Mouse (Mus musculus) left cerebral cortex, postnatal 36 days (tissue): ENCODE measurements around the gene Cuedc2. TPM values are rescaled to one million over a fixed set of nuclear protein-coding genes. Genes with fewer than 3 reads are reported as not detected.

Experiments
- DNase-seq, 2 experiments: peaks; one replicate each; pipeline ENCODE4 v3.0.0; 2021 to 2022; ENCODE audit warnings: low spot score in 2 of 2, mixed read lengths in 1 of 2
- intact Hi-C: fragments of 180-260 bp; cut with DNase I; formaldehyde crosslinking; loops from one replicate; pipeline ENCODE4 v1.15.1; 2025
- total RNA-seq, 2 experiments: library from RNA; stranded (reverse); gene quantifications; 2 replicates each; pipeline ENCODE4 v1.2.3; 2021

Gene Cuedc2
- total RNA-seq: 100 to 1,000 TPM; 166 to 216 TPM

DNA sequence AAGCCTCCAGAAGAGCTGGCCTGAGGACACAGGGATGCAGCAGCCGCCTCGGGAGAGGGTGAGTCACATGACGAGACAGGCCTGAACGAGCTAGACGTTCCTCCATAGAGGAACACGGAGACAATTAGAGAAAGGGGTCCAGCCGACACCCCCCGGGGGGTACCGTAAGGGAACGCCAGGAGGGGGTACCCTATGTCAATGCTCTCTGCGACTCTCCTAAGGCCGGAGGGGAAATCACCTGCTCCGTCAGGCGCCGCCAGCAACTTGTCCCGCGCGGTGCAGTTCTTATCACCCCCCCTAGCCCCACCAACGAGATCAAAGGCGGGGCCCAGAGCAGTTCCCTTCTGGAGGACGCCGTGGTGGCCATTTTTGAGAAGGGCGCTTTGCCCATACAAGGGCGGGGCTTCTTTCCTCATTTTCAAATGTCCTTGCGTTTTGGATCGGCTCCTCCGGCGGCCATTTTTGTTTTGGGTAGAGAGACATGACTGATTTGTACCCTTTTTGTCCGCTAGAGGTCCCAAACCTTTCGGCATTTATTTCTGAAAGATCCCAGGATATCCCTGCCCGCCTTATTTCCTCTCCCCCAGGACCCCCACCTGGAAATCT lies at the start of gene Cuedc2:
Gene Cuedc2, minus strand, starts transcription at position 372 of the 606 bp plus-strand sequence.
- DNase-seq: peak; percentile 97 to 98
- intact Hi-C loops: loop anchor here (2.0 kb wide), 1 partner anchor 18 kb away; no protein-coding TSS in a partner anchor

DNA sequence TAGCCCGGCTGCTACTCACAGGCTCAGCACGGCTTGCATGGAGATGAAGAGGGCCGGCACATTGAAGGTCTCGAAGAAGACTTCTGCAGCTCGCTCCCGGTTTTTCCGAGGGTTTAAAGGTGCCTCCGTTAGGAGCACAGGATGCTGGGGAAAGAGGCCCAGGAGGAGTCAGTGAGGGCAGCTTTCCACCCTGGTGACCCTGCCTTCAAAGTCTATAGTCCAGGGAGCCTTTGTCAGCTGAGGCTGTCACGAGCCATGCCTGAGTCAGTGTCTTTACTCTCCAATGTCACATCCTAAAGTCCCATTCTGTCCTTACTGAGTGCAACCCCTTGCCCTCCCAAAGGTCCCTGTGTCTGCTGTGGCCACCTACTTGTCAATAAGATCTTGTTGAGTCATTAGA lies 43.8 kb upstream of the Cuedc2 start:
- intact Hi-C loops: no loop called here
- DNase-seq: no peak

DNA sequence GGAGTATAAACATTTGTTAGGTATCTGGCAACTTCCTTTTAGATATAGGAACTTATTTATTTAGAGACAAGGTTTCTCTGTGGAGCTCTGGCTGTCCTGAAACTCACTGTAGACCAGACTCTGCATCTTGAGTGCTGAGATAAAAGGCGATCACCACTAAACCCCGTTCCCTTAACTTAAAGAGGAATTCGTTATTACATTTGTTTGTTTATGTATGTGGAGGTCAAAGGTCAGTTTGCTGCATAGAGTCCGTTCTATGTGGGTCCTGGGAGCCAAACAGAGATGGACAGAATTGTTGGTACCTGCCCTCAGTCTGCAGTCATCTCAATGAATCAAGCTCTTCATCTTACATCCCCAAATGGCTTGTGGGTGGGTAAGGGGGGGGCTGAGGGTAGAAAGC lies 37.4 kb upstream of the Cuedc2 start:
- intact Hi-C loops: no loop called here
- DNase-seq: no peak

DNA sequence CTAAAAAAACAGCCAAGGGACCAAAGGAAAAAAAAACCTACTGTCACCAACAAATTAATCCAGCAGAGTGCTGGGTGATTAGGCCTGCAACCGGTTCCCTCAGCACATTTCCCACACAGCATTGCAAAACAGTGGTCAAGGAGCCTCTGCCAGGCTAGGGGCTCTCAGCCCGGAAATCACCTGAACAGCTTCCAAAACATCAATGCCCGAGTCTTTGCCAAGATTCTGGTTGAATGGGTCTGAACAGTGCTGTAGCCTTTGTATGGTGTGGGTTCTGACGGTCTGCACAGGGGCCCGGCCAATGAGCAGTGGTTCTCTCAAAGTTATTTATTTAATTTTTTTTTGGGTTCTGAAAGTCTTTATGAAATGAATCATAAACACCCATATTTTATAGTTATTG lies 37.0 kb upstream of the Cuedc2 start:
- peak in 1 of 2 experiments; percentile 20 for DNase-seq
- intact Hi-C loops: no loop called here

DNA sequence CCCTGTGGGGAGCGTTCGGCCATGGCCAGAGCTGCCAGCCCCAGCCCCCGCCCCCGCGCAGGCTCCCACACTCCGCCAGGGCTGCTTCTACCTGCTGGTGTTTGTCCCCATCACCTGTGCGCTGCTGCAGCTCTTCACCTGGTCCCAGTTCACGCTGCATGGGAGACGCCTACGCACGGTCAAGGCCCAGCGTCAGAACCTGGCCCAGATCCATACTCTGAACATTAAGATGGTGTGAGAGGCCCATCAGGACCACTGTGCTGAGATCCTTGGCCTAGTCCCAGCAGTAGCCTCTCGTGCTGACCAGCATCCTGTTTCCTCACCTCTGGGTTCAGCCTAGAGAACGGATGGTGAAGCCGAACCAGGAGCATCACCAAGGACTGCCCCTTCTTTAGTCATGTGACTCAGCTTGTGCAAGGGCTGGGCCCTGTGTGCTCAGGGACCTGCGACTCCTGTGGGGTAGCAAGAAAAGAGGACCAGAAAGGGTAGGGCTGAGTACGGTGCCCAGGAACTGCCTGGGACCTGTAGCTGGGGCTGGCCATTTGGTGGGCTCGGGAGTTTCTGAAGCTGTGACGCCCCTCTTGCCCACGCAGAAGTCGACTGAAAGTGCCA lies 36.1 kb upstream of the Cuedc2 start:
- no peak for DNase-seq
- intact Hi-C loops: no loop called here

DNA sequence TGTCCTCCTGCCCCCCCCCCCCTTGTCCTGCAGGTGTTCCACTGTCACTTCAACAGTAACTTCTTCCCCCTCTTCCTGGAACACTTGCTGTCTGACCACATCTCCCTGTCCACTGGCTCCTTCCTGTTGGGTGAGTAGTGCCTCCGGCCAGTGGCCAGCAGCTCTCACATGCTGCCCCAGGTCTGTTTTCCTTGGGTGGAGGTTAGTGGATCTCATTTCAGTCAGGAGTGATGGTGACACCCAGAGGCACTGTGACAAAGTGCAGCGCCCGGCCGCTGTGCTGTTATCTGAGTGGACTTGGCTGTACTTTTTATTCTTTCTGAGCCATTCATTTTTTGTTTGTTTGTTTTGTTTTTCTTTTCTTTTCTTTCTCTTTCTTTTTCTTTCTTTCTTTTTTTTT lies 30.7 kb upstream of the Cuedc2 start:
- intact Hi-C loops: no loop called here
- DNase-seq: peak in 1 of 2 experiments; percentile 54

DNA sequence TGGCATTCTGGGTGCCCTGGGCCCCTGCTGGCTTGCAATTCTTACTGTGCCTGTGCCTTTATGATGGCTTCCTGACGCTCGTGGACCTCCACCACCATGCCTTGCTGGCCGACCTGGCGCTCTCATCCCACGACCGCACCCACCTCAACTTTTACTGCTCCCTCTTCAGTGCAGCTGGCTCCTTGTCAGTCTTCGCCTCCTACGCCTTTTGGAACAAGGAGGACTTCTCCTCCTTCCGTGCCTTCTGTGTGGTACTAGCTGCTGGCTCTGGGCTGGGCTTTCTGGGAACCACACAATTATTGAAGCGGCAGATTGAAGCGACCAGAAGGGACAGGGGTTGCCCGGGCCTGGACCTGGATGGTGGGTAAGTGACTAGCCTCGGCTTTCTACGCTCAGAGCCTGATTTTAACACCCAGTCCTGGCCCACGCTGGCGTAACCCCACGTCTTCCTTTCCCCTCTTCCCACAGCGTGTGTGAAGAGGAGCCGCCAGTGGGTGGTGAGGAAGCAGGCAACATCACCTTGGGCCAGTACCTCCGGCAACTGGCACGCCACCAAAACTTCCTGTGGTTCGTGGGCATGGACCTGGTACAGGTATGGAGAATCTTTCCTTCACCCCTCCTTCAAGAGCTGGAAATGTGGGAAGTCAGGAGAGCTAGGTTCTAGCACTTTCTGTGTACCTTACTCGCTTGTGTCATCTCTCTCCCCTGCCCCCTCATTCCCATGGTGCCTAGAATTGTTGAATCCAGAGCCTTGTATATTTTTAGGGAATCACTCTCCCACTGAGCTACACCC lies 29.5 kb upstream of the Cuedc2 start:
- peak; percentile 57 to 80 for DNase-seq
- intact Hi-C loops: no loop called here

DNA sequence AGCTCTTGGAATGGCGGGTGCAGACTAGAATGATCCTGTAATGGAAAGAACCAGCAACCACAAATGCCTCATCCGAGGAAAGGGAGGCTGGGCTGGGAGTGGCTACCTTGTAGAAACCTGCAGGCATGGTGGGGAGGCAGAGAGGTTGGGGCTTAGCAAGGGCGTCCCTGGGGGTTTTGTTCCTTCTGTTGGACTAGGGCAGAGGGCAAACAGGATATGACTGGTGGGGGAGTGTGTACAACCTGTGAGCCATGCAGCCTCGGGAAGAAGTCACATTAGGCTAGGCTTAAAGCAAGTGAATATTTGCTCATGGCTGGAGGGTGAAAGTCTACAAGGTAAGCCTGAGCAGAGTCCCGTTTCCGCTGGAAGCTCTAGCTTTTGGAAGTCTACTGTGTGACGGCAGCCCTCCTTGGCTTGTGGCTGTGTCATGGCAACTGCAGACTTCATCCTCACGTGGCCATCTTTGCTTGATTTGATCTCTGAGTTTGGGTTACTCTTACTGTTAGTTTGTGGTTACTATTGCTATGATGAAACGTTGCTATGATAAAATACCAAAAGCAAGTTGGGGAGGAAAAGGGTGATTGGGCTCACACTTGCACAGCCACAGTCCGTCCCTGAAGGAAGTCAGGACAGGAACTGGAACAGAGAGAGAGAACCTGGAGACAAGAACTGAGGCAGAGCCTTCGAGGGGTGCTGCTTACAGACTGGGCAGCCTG lies 24.9 kb upstream of the Cuedc2 start:
- intact Hi-C loops: no loop called here

DNA sequence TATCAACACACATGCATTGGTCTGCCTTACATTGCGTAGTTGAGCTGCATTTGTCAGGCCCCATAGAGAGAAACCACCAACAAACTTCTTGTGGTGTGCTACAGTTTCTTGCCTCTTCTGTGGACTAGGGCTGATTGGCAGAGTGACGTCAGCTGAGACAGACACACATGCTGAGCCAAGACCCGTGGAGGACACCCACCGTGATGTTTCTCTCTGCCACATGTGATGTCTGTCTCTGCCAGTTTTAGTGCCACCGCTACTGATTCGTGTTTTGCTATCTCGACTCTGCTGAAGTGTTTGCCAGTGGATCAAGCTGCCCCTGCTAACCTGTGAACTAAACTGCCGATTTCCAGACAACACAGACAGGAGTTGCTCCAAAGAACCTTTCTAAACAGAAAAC lies 23.6 kb upstream of the Cuedc2 start:
- intact Hi-C loops: no loop called here
- no peak for DNase-seq

More for the DNA sequence above, 24.9 kb upstream of the Cuedc2 start:
- no peak for DNase-seq

DNA sequence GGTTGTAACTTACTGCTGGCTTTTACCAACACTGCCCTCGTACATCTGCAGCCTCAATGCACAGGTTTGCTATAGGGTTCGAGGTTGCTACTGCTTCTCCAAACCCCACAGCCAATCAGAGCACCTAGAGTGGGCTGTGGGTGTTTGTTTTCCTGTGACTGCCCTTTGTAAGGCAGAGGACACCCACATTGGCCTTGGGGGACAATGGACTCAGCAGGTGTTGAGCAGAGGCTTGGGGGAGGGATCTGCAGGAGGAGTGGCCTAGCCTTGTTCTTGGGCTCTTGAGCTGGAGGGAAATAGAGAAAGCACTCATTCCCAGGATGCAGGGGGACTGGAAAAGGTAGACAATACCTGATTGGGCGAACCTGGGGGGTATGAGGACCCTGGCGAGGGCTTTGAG lies 19.9 kb upstream of the Cuedc2 start:
- intact Hi-C loops: no loop called here
- no peak for DNase-seq

DNA sequence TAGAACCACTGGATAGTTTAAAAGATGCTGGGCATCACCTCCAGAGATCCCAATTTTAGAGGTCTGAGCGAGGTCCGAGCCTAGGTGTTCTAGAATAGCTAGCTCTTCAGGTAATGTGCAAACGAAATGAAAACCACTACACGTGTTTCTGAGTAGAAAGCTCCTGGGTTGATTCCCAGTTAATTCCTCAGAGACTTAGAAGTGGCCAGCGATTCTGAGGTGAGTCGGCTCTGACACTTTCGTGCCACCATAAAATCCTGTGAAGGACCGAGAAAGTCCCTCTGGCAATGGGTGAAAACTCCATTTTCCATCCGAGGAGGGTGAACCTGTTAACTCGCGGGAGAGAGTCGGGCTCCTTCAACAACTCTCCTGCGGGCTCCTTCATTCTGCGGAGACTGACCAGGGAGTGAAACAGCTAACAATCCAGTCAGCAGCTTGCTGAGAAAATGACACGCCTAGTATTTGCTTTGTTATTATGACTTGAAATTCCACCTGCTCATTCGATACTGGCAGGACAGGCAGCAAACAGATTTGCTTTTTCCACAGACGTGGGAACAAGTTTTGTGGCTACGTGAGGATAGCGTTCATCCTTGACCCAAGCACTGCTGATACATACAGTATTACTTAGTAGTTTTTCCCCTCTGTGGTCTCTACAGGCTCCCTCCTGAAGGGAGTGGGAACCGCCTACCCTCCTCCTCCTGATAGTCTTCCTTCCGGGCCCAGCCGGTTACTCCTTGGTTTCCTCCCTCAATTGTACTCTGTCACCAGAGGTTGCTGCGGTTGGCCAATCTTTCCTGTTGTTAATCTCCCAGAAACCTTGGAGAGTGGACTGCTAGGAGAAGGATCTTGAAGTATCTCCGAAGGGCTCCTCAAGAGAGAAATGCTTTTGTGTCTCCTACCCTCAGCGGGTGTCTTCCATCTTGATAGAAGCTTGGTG lies 19.1 kb upstream of the Cuedc2 start:
- intact Hi-C loops: loop anchor here (2.0 kb wide), 1 partner anchor 19 kb away; the partner anchor contains the start of gene Cuedc2
- DNase-seq: no peak

DNA sequence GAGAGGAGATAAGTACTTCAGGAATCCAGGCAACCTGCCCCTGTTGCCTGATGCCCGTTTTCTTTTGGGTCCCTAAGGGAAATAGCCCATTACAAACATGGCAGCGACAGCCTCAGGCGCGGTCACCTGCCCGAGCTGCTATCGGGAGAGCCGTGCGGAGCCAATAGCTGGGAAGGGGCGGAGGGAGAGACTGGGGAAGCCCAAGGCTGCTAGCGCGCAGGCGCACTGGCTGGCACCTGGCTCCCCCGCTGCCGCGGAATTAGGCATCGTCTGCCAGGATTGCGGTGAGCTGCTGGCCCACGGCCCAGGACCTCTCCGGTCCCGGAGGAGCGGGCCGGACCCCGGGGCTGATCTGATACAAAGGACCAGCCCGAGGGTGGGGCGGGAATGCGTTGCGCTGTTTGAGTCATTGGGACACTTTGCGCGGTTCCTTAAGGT lies 18.2 kb upstream of the Cuedc2 start:
- intact Hi-C loops: loop anchor here (2.0 kb wide), 1 partner anchor 18 kb away; the partner anchor contains the start of gene Cuedc2
- peak; percentile 88 to 91 for DNase-seq

DNA sequence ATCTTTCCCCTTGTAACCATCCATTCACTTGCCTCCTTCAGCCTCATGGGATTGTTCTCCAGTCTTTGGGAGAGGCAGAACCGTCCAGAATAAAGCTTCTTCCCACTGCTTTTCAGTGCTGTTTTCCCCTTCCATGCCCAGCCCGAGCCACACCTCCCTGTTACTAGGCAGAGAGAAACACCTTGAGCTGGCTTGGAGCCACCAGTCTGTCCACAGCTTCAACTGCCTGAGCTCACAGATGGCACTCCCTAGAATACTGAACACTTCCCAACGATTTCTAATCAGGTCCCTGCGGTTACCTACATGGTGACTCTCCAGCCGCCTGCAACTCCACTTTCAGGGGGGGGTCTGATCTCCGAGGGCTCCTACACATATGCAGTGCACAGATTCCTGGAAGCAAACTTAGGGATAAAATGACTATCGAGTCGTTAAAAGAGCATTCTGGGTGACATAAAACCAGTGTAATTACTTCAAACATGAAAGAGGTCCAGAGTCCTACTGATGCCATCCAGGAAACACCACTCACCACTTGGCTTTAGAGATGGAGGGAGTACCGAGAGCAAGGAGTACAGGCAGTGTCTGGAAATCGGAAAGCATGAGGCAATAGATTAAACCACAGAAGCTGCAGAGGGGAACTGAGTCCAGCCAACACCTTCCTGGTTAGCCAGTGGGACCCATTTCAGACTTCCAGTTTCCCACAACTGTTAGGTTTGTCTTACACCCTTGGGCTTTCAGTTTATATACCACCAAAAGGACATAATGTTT lies 11.8 kb upstream of the Cuedc2 start, which contains the start of gene 2310034G01Rik:
Gene 2310034G01Rik, minus strand, starts transcription at position 135 of the 765 bp plus-strand sequence.
- intact Hi-C loops: no loop called here
- DNase-seq: no peak

DNA sequence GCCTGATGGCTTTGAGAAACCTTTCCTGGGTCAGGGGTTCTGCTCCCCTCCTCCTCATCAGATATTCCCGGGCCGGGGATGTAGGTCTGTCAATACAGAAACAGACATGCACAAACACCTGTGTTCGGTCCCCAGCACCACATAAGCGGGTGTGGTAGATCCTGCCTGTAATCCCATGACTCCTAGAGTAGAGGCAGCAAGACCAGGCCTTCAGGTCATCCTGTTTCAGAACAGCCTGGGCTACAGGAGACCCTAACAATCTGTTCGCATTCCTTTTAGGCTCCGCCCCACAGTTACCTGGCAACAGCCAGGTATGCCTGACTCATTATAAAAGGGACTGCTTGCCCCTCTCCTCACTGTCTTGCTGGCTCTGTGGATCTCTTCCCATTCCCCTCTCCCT lies 11.0 kb upstream of the Cuedc2 start:
- no peak for DNase-seq
- intact Hi-C loops: loop anchor here (2.0 kb wide), 1 partner anchor 31 kb away; no protein-coding TSS in a partner anchor

DNA sequence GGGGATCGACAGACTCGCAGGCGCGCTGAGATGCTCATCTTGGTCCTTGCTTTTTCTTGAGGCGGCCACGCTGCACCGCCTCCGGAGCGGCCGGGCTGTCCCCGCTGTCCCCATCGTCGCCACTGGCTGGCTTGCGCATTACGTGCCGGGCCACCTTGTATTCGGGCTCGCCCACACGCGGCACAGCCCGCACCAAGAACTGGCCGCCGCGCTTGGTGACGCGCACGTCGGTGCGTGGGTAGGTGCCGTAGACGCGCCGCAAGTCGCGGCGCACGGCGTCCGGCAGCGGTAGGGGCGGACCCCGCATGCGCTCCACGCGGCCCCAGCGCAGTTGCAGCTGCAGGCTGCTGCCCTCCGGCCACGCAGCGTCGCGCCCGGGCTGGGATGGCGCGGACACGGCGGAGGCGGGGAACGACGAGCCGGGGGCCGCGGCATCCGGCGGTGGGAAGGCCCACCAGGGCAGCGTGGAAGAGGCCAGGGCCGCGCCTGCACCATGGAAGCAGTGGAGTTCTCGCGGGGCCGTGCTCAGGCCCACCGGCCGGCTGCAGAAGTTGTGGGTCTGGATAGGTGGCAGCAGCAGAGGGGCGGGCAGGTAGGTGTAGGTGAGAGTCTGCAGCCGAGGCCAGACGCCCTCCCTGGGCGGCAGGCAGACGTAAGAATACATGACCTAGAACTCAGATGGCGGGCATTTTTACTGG lies 10.4 kb upstream of the Cuedc2 start:
- DNase-seq: peak; percentile 90 to 94
- intact Hi-C loops: loop anchor here (2.0 kb wide), 1 partner anchor 30 kb away; no protein-coding TSS in a partner anchor

DNA sequence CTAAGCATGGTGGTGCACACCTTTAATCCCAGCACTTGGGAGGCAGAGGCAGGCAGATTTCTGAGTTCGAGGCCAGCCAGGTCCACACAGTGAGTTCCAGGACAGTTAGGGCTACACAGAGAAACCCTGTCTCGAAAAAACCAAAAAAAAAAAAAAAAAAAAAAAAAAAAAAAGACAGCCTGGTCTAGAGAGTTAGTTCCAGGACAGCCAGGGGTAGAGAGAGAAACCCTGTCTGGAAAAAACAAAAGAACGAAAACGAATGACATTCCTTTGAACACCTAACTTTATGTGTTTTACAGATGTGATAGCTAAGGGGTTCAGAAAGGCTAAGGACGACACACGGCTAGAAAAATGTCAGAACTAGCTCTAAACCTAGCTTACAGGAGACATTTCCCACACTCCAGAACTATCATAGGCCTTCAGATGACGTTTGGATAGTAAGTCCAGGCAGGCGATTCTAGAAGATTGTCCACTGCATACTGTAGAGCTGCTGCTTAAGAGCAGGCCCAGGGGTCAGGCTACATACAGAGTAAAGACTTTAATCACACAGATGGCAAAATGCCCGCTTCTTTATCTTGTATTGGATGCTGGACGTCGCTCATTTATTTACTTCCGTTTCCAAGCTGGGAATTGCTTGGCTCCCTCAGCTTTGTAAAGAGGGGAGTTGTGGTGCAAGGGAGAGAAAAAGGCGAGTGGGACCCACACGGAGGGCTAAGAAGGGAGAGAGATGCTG lies 9.6 kb upstream of the Cuedc2 start:
- no peak for DNase-seq
- intact Hi-C loops: loop anchor here (2.0 kb wide), 1 partner anchor 29 kb away; no protein-coding TSS in a partner anchor

DNA sequence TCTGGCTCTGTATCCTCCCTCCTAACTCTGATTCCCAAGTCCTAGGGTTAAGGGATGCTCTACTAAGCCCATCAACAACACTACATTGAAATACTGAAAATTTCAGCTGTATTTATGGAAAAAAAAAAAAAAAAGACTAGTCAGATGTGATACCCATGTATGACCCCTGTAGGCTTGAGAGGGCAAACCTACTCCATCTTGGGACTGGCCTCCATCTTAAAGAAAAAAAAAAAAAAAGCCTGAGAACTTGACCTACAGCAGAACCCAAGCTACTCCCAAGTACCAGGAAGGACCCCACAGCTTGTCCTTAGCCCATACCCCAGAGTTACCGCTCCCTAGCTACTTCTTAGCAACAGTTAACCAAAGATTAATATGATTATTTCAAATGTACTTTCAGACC lies 8.6 kb upstream of the Cuedc2 start:
- intact Hi-C loops: no loop called here

More for the DNA sequence above, 8.6 kb upstream of the Cuedc2 start:
- DNase-seq: no peak
